Mouse (Mus musculus): Measurements from ENCODE around the gene Hpse2. TPM values are rescaled to one million over a fixed set of nuclear protein-coding genes. Genes with fewer than 3 reads are reported as not detected.
"Not testable (repeated sequence)": the region's sequence is repeated elsewhere in the genome, so short reads cannot be mapped to it uniquely, and the experiment has no call there.

The Hpse2 gene
- polyA plus RNA-seq, 1 experiment from 2014 or later = 0.13 TPM

GRCm38 (mm10) chr19:43386041-43386952 is 1.9 kb downstream of the Hpse2 start:
- H3K9ac ChIP-seq (replicated peaks; ENCODE audit: low read depth, low read length) = no peak overlapping the region
- H3K27ac ChIP-seq (ENCODE audit: low read length) = no peak overlapping the region
- H3K4me3 ChIP-seq (replicated peaks; ENCODE audit: low read length) = peak overlapping the region; percentile 40
- no peaks in the 10 kb centered on the region for H3K36me3 ChIP-seq (ENCODE audit: control insufficient read depth, insufficient read depth)
- peaks cover 24% of the 10 kb centered on the region for H3K4me1 ChIP-seq (replicated peaks; ENCODE audit: control insufficient read depth, insufficient read depth, low read length)
- H3K4me2 ChIP-seq (ENCODE audit: low read length) = peak overlapping the region; percentile 58
- under 1% methylated on average over 48 of the region's 48 CpGs for WGBS
- ATAC-seq = no peak
- peaks cover 60% of the 10 kb centered on the region for H3K27me3 ChIP-seq (replicated peaks; ENCODE audit: control insufficient read depth, insufficient read depth, low read length)
- H3K9me3 ChIP-seq (ENCODE audit: control insufficient read depth, low read length) = no peaks in the 10 kb centered on the region

GRCm38 (mm10) chr19:43385451-43385850 is 2.7 kb downstream of the Hpse2 start:
- Histone ChIP-seq H3K4me2 (ENCODE audit: low read length) (no peak overlapping the region; the same call in none of the 2 replicates), H3K4me3 (replicated peaks; ENCODE audit: low read length) (no peak overlapping the region), H3K36me3 (ENCODE audit: control insufficient read depth, insufficient read depth) (no peaks in the 10 kb centered on the region), H3K4me1 (replicated peaks; ENCODE audit: control insufficient read depth, insufficient read depth, low read length) (peaks cover 24% of the 10 kb centered on the region), H3K27me3 (replicated peaks; ENCODE audit: control insufficient read depth, insufficient read depth, low read length) (peaks cover 60% of the 10 kb centered on the region), H3K27ac (ENCODE audit: low read length) (no peak overlapping the region), H3K9ac (replicated peaks; ENCODE audit: low read depth, low read length) (no peak overlapping the region), H3K9me3 (ENCODE audit: control insufficient read depth, low read length) (no peaks in the 10 kb centered on the region)
- 2% methylated on average over 13 of the region's 13 CpGs for WGBS
- ATAC-seq = no peak

GRCm38 (mm10) chr19:43384978-43385431 is 3.1 kb downstream of the Hpse2 start:
- ATAC-seq = no peak
- WGBS = under 1% methylated on average over 25 of the region's 25 CpGs
- Histone ChIP-seq H3K9me3 (ENCODE audit: control insufficient read depth, low read length) (no peaks in the 10 kb centered on the region), H3K4me1 (replicated peaks; ENCODE audit: control insufficient read depth, insufficient read depth, low read length) (peaks cover 24% of the 10 kb centered on the region), H3K36me3 (ENCODE audit: control insufficient read depth, insufficient read depth) (no peaks in the 10 kb centered on the region), H3K9ac (replicated peaks; ENCODE audit: low read depth, low read length) (no peak overlapping the region), H3K27me3 (replicated peaks; ENCODE audit: control insufficient read depth, insufficient read depth, low read length) (peaks cover 60% of the 10 kb centered on the region), H3K4me2 (ENCODE audit: low read length) (peak overlapping the region; percentile 29), H3K4me3 (replicated peaks; ENCODE audit: low read length) (peak overlapping the region; percentile 4), H3K27ac (ENCODE audit: low read length) (no peak overlapping the region)

- Histone ChIP-seq H3K4me1 (replicated peaks; ENCODE audit: control insufficient read depth, insufficient read depth, low read length) (peaks cover 24% of the 10 kb centered on the region), H3K9ac (replicated peaks; ENCODE audit: low read depth, low read length) (no peak overlapping the region), H3K4me3 (replicated peaks; ENCODE audit: low read length) (peak overlapping the region; percentile 4), H3K36me3 (ENCODE audit: control insufficient read depth, insufficient read depth) (no peaks in the 10 kb centered on the region), H3K9me3 (ENCODE audit: control insufficient read depth, low read length) (no peaks in the 10 kb centered on the region), H3K4me2 (ENCODE audit: low read length) (peak overlapping the region; percentile 29), H3K27me3 (replicated peaks; ENCODE audit: control insufficient read depth, insufficient read depth, low read length) (peaks cover 59% of the 10 kb centered on the region), H3K27ac (ENCODE audit: low read length) (no peak overlapping the region)
- 2% methylated on average over 19 of the region's 19 CpGs for WGBS
- no peak for ATAC-seq
Observed at GRCm38 (mm10) chr19:43384346-43384977, 3.7 kb downstream of the Hpse2 start.

- ATAC-seq = no peak
- H3K9ac ChIP-seq (replicated peaks; ENCODE audit: low read depth, low read length) = no peak overlapping the region
Observed at GRCm38 (mm10) chr19:43358830-43359229, 29.3 kb downstream of the Hpse2 start.

GRCm38 (mm10) chr19:43311125-43311524 is 77.0 kb downstream of the Hpse2 start:
- H3K9me3 ChIP-seq (ENCODE audit: control insufficient read depth, low read length) = 0 out of 2 replicates have a peak, but pooled peaks cover 2% of the 10 kb centered on the region
- H3K9ac ChIP-seq (replicated peaks; ENCODE audit: low read depth, low read length) = no peak overlapping the region
- no peak overlapping the region for H3K4me2 ChIP-seq (ENCODE audit: low read length)
- ATAC-seq = no peak
- no peaks in the 10 kb centered on the region for H3K27me3 ChIP-seq (replicated peaks; ENCODE audit: control insufficient read depth, insufficient read depth, low read length)
- no peak overlapping the region for H3K27ac ChIP-seq (ENCODE audit: low read length)
- no peaks in the 10 kb centered on the region for H3K4me1 ChIP-seq (replicated peaks; ENCODE audit: control insufficient read depth, insufficient read depth, low read length)
- H3K36me3 ChIP-seq (ENCODE audit: control insufficient read depth, insufficient read depth) = no peaks in the 10 kb centered on the region
- H3K4me3 ChIP-seq (replicated peaks; ENCODE audit: low read length) = no peak overlapping the region

More at GRCm38 (mm10) chr19:43358830-43359229, 29.3 kb downstream of the Hpse2 start:
- H3K4me3 ChIP-seq (replicated peaks; ENCODE audit: low read length) = no peak overlapping the region
- H3K27ac ChIP-seq (ENCODE audit: low read length) = no peak overlapping the region
- no peak overlapping the region for H3K4me2 ChIP-seq (ENCODE audit: low read length)
- no peaks in the 10 kb centered on the region for H3K27me3 ChIP-seq (replicated peaks; ENCODE audit: control insufficient read depth, insufficient read depth, low read length)
- 89% methylated on average over 3 of the region's 3 CpGs for WGBS
- H3K9me3 ChIP-seq (ENCODE audit: control insufficient read depth, low read length) = no peaks in the 10 kb centered on the region
- no peaks in the 10 kb centered on the region for H3K4me1 ChIP-seq (replicated peaks; ENCODE audit: control insufficient read depth, insufficient read depth, low read length)
- no peaks in the 10 kb centered on the region for H3K36me3 ChIP-seq (ENCODE audit: control insufficient read depth, insufficient read depth)

GRCm38 (mm10) chr19:43306756-43307155 is 81.4 kb downstream of the Hpse2 start:
- no peak overlapping the region for H3K9ac ChIP-seq (replicated peaks; ENCODE audit: low read depth, low read length)
- no peaks in the 10 kb centered on the region for H3K4me1 ChIP-seq (replicated peaks; ENCODE audit: control insufficient read depth, insufficient read depth, low read length)
- ATAC-seq = no peak
- no peaks in the 10 kb centered on the region for H3K27me3 ChIP-seq (replicated peaks; ENCODE audit: control insufficient read depth, insufficient read depth, low read length)
- no peak overlapping the region for H3K4me2 ChIP-seq (ENCODE audit: low read length)
- no peaks in the 10 kb centered on the region for H3K36me3 ChIP-seq (ENCODE audit: control insufficient read depth, insufficient read depth)
- H3K9me3 ChIP-seq (ENCODE audit: control insufficient read depth, low read length) = 0 out of 2 replicates have a peak, but pooled peaks cover 2% of the 10 kb centered on the region
- H3K4me3 ChIP-seq (replicated peaks; ENCODE audit: low read length) = no peak overlapping the region
- no peak overlapping the region for H3K27ac ChIP-seq (ENCODE audit: low read length)

- 100% methylated on average over 1 of the region's 1 CpGs for WGBS
- H3K27ac ChIP-seq (ENCODE audit: low read length); H3K4me2 ChIP-seq (ENCODE audit: low read length); H3K36me3 ChIP-seq (ENCODE audit: control insufficient read depth, insufficient read depth); ATAC-seq; H3K9ac ChIP-seq (replicated peaks; ENCODE audit: low read depth, low read length); H3K27me3 ChIP-seq (replicated peaks; ENCODE audit: control insufficient read depth, insufficient read depth, low read length); H3K4me3 ChIP-seq (replicated peaks; ENCODE audit: low read length); H3K9me3 ChIP-seq (ENCODE audit: control insufficient read depth, low read length); H3K4me1 ChIP-seq (replicated peaks; ENCODE audit: control insufficient read depth, insufficient read depth, low read length): not testable (repeated sequence)
Observed at GRCm38 (mm10) chr19:43281336-43281735, 106.8 kb downstream of the Hpse2 start.

GRCm38 (mm10) chr19:43243993-43244392 is 144.2 kb downstream of the Hpse2 start:
- ATAC-seq = no peak
- Histone ChIP-seq H3K27ac (ENCODE audit: low read length) (no peak overlapping the region), H3K9ac (replicated peaks; ENCODE audit: low read depth, low read length) (no peak overlapping the region), H3K4me2 (ENCODE audit: low read length) (no peak overlapping the region), H3K4me3 (replicated peaks; ENCODE audit: low read length) (no peak overlapping the region), H3K4me1 (replicated peaks; ENCODE audit: control insufficient read depth, insufficient read depth, low read length) (no peaks in the 10 kb centered on the region), H3K36me3 (ENCODE audit: control insufficient read depth, insufficient read depth) (no peaks in the 10 kb centered on the region), H3K27me3 (replicated peaks; ENCODE audit: control insufficient read depth, insufficient read depth, low read length) (no peaks in the 10 kb centered on the region), H3K9me3 (ENCODE audit: control insufficient read depth, low read length) (no peaks in the 10 kb centered on the region)
- 89% methylated on average over 4 of the region's 4 CpGs for WGBS
